Mouse (Mus musculus) v-Abl transformed pro-B cells (cell line): ENCODE results near the gene Hist1h2ag.

ENCODE experiments used
- in situ Hi-C, 2 experiments: fragments of 400-800 bp; cut with MboI; formaldehyde crosslinking; loops; one replicate each; pipeline ENCODE4 v1.15.1; 2025; ENCODE audit not compliant: unreplicated experiment in 2 of 2

Hist1h2ag gene

DNA sequence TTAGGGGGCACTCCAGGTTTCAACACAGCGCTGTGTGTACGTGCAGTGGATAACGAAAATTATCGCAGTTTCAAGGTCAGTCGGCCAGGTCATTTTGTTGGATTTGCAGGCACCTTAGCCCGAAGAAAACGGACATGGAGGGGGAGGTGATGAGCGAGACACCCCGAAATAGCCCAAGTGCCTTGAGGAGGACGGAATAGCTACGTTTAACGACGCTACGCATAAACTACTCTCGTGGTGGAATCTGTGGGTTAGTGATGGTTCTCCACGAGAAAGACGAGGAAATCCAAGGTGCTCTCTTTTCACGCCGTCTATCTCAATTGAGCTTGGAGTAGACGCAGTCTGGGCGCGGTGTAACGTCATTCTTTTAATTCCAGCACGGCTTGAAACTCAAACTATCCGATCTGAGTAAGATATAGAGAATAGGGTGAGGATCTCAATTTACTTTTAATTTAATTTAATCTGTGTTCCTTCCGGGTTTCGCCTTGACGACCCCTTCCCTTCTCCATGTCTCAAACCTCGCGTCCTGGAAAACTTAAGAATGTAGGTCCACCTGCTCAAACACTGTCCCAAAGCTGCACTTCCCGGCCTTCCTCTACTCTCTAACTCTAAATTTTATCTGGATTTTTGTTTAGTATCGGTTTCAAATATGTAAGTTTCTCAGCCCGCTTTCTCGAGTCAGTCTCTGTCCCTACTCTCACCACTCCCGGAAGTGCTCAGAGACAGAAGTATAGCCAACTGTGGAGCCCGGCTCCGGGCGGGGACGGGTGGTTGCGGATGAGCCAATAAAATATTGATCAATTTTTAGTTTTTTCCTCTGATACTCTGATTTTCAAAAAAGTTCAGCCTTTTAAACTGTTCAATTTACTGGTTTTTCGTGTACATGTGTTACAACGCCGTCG, 22.6 kb downstream of the Hist1h2ag start:
- in situ Hi-C loops: loop anchor here (5.0 to 10.0 kb wide), 10 partner anchors 48 to 1497 kb away; partner anchors contain the start of genes Abt1 (in 1 of the 2) and Trim27 (in 1 of the 2)

DNA sequence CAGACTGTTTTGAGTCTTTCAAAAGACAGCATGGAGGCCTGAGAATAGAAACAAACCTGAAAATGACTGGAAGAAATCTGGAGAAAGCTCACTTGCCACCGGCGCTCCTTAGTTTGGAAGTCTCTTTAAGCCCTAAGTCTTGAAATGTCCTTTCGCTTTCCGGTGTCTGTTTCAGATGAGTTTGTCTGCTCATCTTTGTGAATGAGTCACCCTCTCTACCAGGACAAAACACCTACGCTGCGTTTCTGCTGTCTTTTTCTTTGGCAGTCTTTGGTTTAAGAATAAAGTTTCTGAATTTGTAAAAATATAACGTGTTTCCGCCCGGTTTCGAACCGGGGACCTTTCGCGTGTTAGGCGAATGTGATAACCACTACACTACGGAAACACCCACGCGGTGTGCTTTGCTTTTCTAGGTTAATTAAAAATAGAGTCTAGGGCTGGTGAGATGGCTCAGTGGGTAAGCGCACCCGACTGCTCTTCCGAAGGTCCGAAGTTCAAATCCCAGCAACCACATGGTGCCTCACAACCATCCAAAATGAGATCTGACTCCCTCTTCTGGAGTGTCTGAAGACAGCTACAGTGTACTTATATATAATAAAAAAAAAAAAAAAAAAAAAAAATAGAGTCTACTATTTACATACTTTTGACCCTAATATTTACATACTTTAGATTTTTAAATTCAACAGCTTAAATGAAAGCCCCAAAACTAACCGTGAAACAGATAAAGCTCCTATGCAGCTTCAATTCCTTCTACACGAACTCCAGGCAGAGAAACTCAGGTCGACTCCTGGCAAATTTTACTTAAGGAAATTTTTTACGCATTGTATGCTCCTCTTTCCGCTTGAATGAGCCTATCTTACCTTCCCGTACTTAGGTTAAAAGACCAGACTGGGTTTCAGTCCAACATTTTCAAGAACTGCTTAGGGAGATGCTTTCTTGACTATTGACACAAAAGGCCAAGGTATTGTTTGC, 27.0 kb downstream of the Hist1h2ag start:
- in situ Hi-C loops: no loop called here

DNA sequence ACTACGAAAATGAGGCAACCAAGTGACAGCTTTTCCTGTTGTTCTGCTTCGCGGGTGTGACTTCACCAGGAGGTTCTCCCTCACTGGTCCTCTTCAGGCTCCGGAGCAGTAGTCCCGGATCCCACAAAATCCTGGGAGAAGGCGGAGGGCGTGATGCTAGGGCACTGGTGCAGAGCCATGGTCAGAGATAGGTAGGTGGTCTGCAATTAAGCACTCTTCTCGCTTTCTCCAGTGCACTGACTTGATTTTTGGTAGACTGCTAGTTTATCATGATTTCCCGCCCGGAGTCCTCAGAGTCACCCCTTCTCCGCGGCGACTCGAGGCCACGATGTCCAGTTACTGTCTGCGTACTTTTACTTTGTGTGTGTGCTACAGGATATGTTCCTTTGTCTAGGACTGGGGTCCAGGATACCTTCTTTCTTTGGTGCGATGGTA, 28.3 kb downstream of the Hist1h2ag start:
- in situ Hi-C loops: no loop called here

DNA sequence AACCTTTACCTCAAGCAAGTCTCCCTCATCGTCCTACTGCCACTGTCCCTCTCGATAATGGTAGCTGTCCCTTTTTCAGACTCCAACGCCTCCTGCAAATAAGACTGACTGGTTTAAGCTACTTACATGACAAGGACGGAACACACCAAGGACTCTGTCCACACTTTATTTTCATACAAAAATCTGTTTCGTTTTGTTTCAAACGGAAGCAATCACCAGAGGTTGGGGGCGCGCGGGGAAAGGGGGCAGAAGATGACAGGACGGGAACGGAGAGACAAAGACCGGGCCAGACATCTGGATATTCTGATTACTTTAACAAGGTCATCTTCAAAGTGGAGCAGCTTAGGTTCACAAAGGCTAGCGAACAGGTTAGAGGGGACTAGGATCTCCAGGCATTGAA, 29.0 kb downstream of the Hist1h2ag start:
- in situ Hi-C loops: no loop called here

DNA sequence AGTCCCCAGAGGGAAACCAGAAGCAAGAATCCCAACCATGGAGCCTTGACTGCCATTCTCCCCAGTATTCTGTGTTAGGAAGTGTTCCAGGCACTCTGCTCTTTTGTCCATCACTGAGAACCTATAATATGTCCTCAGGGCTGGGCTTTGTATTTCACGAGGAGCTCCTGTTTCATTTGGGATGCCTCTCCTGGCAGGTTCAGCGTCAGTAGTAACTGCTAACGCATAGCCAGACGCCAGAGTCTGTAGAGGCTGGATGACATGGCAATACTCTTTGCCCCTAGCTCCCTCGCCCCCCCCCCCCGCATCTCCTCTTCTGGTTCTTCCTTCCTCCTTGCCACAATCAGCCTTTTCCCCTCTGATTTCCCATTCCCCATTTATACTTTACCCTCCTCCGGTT, 33.1 kb downstream of the Hist1h2ag start, which contains the start of gene Prss16:
Gene Prss16 (minus strand): TSS at position 101 of the 400 bp plus-strand sequence.
- in situ Hi-C loops: no loop called here

DNA sequence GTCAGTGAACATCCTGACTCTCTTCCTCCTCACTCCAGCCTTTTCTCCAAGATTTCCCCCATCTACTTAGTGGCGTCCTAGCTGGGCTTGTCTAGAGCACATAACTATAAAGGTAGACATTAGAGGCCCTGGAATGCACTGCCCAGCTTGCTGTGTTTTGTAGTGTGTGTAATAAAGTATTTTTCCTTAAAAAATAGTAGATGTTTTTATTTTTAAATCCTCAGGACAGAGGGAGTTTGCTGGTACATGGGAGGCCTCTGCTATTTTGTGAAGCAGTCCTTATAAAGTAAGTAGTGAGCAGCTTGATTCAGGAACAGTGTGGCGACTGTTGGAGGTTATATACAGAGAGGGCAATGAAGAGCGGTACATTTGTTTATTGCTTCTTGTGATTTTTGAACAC, 34.0 kb downstream of the Hist1h2ag start:
- in situ Hi-C loops: no loop called here

DNA sequence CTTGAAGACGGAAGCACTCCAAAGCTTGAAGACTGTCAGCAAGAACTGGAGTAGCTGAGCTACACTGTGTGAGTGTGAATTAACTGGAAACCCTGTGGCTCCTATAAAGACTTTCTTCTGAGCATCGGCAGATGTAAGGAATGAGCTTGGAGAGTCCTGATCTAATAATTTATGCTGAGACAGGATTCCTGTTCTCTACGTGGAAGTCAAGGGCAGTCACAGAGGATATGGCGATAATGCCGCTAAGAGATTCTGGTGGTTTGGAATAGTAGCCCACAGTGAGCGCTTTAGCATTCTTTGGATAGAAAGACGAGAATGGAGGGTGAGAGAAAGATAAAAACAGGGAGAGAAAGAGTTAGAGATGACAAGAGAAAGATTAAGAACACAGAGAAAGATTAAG, 34.9 kb downstream of the Hist1h2ag start:
- in situ Hi-C loops: no loop called here

DNA sequence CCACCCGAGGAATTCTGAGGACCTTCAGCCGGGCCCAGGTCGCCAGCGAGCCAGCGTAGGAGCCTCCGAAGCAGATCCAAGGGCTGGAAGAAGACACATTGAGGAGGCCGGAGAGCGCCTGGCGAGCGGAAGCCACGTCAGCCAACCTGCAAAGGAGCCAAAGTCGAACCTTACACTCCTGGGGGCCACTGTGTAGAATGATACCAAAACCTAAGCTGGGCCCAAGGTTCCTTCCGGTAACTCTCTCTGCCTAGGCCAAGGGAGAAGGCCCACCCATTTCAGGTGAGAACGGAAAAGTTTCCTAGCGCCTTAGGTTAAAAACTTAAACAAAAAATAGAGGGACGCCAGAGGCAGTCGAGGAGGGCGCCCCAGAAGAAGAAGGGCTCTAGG, 35.6 kb downstream of the Hist1h2ag start:
- in situ Hi-C loops: no loop called here

DNA sequence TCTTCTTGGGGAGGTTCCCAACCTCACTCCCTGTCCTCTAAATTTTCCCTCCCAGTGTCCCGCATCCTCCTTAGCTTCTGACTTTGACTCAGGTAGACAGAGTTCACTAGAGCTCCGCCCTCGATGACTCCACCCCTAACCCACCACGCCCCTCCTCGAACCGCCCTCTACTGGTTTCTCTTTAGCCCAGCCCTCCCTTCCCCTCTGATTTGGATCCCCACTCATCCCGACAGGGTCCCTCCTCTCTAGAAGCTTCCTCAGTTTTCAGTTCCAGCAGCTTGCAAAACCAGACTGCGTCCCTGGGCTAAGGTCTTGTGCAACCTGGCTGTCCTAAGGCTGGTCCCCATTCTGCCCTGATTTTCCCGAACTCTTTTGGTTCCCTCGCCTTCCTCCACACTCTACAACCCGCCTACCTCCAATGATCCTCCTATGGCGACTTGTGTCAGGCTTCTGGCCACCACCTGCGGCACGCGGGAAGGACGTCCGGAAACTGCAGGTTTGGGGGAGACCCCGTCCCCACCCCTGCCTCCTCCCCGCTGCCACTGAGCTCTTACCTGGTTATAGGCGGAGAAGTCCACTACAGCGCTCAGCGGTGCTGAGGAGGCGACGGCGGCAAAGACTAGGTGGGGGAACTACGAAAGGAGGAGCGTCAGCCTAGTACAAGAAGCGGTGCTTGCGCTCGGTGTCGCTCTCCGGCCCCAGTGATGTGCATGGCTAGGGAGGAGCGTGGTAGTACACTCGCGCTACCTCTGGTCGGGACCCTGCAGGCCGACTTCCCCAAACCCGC, 36.2 kb downstream of the Hist1h2ag start:
- in situ Hi-C loops: no loop called here

DNA sequence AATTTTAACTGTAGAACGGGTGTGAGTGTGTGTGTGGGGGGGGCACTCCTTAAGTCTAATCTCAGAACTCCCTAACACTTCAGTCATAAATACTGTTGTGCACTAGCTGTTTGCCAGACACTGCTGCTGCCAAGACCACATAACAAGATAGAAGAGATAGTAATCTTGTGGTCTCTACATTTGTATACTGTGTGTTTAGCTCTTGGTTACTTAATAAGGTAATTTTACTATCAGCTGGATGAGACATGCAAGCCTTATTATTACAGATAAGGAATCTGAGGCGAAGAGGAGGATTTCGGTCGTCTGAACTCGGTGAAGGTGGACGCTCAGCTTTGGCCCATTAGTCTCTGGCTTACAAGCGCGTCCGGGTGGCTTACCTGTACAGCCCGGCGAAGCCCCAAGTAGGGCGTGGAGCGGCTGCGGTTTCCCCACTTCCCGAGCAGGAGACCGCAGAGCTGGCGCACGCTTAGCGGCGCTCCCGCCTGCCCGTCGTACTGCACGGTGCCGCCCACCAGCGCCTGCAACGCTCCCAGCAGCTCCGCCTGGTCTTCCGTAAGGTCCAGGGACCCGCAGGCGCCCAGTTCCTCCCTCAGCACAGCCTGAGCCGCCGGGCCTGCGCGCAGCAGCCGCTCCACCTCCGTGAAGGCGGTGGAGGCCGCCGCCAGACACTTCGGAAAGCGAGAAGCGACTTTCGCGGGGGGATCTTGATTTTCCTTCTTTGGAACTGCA, 37.0 kb downstream of the Hist1h2ag start:
- in situ Hi-C loops: no loop called here

DNA sequence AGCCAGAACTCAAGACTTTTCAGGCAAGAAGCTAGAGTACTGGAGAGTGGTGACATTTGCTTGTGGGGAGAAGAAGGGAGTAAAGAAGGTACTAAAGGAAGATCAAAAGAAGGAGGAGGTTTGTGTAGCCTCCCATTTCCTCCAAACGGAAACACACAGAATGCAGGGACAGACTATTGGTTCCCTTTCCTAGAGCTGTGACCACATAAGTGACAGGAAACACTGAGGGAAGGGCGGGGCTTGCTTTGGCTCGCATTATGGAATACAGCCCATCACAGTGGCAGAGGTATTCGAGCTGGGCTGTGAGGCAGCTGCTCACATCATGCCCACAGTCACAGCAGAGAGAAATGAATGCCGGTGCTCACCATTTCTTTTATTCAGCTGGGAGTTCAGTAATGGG, 40.9 kb downstream of the Hist1h2ag start:
- in situ Hi-C loops: no loop called here

DNA sequence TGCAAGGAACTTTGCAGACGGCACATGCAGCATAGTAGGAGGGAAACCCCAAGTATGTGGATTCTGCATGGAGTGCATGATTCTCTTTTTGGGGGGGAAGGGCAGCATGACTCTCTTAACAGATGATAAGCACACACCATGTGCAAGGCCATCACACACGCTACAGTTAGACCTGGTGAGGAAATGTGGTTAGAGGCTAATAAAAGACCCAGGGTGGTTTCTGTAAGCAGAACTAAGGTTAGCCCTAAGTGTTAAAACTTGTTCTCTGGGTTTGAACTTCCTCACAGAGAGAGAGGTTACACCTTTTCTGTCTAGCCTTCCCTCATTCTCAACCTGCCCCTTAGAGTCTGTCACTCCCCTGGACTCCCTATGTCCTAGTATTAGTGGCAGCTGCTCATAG, 41.4 kb downstream of the Hist1h2ag start:
- in situ Hi-C loops: no loop called here

DNA sequence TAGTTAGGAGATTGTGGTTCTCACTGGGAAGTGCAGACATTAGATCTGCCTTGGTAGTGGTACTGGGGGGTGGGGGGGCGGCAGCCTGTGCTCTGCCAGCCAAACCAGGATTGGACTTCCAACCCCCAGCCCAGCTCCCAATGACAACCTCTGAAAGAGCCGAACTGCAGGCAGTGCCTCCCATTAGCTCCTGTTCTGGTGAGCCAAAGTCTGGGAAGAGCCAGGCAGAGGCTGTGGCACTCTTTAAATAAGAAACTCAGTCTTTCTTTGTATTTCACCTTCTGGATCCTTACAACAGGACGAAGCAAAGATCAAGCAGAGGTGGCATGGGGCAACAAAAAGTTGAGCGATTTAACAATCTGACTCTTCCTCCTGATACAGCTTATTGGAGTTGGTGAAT, 43.6 kb downstream of the Hist1h2ag start:
- in situ Hi-C loops: no loop called here

DNA sequence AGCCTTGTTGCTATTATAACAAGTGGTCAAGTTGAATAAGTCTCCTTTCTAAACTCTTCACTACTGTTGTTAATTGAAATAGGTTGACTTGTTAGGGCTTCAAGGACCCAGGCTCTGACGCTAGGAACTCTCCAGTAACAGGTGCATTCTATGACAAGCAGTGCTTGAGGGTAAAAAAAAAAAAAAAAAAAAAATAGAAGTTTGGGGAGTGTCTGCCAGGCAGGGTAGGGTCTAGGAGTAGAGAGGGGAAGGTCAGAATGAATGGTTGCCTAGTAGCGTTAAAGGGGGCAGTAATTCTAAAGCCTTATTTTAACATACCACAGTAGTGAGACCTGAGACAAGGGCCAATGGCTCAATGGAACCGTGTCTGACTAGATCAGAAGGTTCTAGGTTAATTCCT, 44.3 kb downstream of the Hist1h2ag start:
- in situ Hi-C loops: no loop called here

DNA sequence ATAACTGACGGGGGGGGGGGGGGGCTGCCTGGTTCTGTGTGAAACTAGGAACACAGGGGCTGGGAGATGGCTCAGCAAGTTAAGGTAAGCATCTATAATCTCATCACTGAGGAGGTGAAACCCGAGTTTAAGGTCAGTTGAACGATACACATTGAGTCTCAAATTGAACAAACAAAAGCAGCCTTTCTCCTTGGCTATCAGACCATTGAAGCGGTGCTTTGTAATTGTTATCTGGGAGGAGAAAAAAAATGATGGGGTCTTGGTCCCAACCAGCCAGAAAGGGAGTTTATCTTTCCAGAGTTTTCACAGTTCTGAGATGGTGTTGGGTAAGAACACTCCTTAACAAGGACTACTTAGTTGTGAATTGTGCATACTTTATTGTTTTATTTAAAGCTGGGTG, 44.9 kb downstream of the Hist1h2ag start:
- in situ Hi-C loops: no loop called here

DNA sequence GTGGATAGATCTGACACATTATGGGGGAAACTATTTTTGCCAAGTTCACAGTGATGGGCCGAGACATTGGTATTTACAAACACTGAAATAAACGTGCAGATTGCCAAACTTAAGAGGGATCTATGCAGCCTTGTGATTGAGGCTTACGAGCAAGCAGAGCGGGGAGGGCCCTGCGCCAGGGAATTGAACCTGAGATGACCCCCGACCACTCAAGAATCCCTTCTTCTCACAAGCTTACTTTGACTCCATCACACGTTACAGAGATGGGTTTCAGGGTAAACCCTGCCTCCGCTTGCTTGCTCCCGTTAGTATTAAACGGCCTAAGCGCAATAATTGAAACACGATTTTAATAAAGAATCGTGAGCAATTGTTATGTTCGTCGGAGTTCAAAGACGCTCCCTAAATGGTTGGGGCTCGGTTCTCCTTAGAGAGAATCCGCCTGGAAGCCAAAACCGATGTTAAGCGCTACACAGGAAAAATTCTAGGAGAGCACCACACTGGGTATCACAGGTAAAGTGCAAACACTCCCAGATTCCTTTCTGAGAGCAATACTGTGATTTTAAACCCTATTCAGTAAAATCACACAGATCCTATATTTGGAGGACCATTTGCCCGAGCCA, 45.4 kb downstream of the Hist1h2ag start:
- in situ Hi-C loops: no loop called here

DNA sequence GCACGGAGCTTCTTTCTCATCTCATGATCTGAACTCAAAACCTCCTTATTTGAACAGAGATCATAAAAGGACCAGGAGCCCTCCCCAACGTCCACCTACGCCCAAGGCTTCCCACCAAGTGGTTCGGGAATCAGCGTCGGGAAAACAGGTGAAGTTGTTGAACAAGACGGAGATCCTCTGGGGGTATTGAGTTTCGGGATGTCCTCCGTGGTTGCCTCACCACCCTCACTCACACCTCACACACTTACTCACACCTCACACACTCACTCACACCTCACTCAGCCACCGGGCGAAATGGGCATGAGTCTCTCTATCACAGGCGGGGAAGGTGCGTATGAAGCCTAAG, 45.9 kb downstream of the Hist1h2ag start:
- in situ Hi-C loops: no loop called here

DNA sequence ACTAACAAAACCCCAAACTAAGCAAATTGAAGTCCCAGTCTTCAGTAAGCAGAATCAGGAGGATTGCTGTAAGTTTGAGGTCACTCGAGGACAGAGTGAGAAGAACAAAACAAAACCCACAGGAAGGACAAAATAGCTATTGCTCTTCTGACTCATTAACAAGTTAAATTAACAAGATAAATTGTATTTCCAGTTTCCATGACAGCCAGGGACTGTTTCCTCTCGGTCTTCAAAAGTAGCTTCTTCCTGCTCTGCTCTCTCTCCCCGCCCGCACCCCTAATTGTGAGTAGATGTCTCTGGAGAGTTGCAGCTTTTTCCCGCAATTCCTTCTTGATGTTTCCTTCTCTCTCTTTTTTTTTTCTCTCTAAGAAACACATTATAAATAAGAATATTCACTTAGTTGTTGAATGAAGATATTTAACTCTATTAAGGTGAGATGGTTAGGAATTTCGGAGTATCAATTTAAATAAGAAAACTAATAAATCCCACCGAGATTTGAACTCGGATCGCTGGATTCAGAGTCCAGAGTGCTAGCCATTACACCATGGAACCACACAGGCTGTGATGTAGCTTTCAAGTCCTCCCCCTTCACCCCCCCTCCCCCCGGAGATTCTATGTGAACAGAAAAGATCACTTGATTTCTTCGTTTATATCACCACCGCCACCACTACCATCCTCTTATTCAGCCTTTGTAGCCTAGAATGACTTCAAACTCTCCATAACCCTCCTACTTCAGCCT, 46.5 kb downstream of the Hist1h2ag start:
- in situ Hi-C loops: no loop called here
